Mouse (Mus musculus) thymus, adult 2 months (tissue): Measurements from ENCODE around the gene Clcf1. TPM values are rescaled to one million over a fixed set of nuclear protein-coding genes. Genes with fewer than 3 reads are reported as not detected.

Experiments used
- DNase-seq: peaks from one replicate; pipeline ENCODE4 v3.0.0; 2021
- H3K27ac ChIP-seq: fragments of 200-500 bp; 2 replicates; pipeline ENCODE4 v1.5.1; 2012; ENCODE audit warnings: low read length, control low read depth; ENCODE audit not compliant: control insufficient read depth, insufficient read depth
- H3K27me3 ChIP-seq: fragments of 200-500 bp; 2 replicates; pipeline ENCODE4 v1.6.1; 2012; ENCODE audit warnings: mild to moderate bottlenecking, low read length, moderate library complexity, mixed read lengths; ENCODE audit not compliant: control insufficient read depth, insufficient read depth
- H3K36me3 ChIP-seq: fragments of 200-500 bp; 2 replicates; pipeline ENCODE4 v1.6.1; 2012; ENCODE audit warnings: mild to moderate bottlenecking, low read length, moderate library complexity; ENCODE audit not compliant: control insufficient read depth, insufficient read depth
- H3K4me1 ChIP-seq: fragments of 200-500 bp; replicated peaks from 2 replicates; pipeline ENCODE4 v1.6.1; 2012; ENCODE audit warnings: low read length; ENCODE audit not compliant: control insufficient read depth, insufficient read depth
- H3K4me3 ChIP-seq: fragments of 200-500 bp; 2 replicates; pipeline ENCODE4 v1.5.1; 2012; ENCODE audit warnings: mild to moderate bottlenecking, low read length, control low read depth, moderate library complexity; ENCODE audit not compliant: control insufficient read depth, insufficient read depth
- CTCF ChIP-seq: fragments of 200-500 bp; IDR thresholded peaks from 2 replicates; pipeline ENCODE4 v1.5.1; 2012; ENCODE audit warnings: mild to moderate bottlenecking, control low read depth, low read length, moderate library complexity, borderline replicate concordance; ENCODE audit not compliant: control insufficient read depth, poor library complexity, insufficient read depth; ENCODE audit errors: extremely low read depth
- POLR2A ChIP-seq: fragments of 200-500 bp; IDR thresholded peaks from 2 replicates; pipeline ENCODE4 v1.6.1; 2012; ENCODE audit warnings: mild to moderate bottlenecking, low read length, control low read depth, moderate library complexity; ENCODE audit not compliant: control insufficient read depth, poor library complexity, insufficient read depth; ENCODE audit errors: extremely low read depth
- WGBS: fragments of 180-500 bp; shearing (Covaris S2); methylation state at CpG from one replicate; pipeline ENCODE4 v1.1.7; 2018; 5-methylcytosine and 5-hydroxymethylcytosine counted together
- polyA plus RNA-seq: library from polyadenylated mRNA; depleted of rRNA; stranded (reverse); fragments of >200 nt; gene quantifications from 2 replicates; pipeline ENCODE4 v1.2.3, GENCODE M21; 2012

Gene Clcf1
- polyA plus RNA-seq, 1 experiment: 32.9 TPM

GRCm38 (mm10) chr19:4257216-4257896 lies 43.3 kb downstream of the Clcf1 start:
- peak overlapping the region; percentile 69 for H3K4me3 ChIP-seq
- H3K36me3 ChIP-seq: no peaks in the 10 kb centered on the region
- peaks cover 10% of the 10 kb centered on the region for H3K4me1 ChIP-seq
- under 1% methylated on average over 41 of the region's 41 CpGs for whole genome bisulfite sequencing
- TF ChIP-seq CTCF (peak; percentile 87; the same call in 1 of the 2 replicates), POLR2A (0 out of 2 replicates have a peak, but pooled peaks have one; percentile 9)
- no peak overlapping the region for H3K27ac ChIP-seq
- peak; percentile 90 for DNase-seq
- H3K27me3 ChIP-seq: no peaks in the 10 kb centered on the region

DNA sequence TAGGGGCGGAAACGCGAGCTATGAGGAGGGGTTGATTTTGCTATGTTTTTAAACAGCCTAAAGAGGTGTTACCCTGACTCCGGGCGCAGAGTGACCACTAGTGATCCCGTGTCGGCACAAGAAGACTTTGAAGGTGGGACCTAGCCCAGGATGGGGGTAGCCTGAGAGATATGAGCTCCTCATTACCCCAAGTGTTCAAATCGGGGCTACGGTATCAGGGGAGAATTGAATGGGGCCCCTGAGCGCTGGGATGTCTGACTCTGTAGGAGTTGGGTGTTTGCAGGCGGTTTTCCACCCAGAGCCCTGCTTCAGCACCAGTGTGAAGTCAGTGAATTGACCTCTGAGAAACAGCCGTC lies 43.8 kb downstream of the Clcf1 start:
- Histone ChIP-seq H3K36me3 (no peaks in the 10 kb centered on the region), H3K27me3 (no peaks in the 10 kb centered on the region), H3K4me3 (no peak overlapping the region), H3K27ac (no peak overlapping the region), H3K4me1 (peaks cover 14% of the 10 kb centered on the region)
- TF ChIP-seq CTCF (no peak), POLR2A (no peak)
- DNase-seq: no peak
- WGBS: 57% methylated on average over 12 of the region's 12 CpGs

DNA sequence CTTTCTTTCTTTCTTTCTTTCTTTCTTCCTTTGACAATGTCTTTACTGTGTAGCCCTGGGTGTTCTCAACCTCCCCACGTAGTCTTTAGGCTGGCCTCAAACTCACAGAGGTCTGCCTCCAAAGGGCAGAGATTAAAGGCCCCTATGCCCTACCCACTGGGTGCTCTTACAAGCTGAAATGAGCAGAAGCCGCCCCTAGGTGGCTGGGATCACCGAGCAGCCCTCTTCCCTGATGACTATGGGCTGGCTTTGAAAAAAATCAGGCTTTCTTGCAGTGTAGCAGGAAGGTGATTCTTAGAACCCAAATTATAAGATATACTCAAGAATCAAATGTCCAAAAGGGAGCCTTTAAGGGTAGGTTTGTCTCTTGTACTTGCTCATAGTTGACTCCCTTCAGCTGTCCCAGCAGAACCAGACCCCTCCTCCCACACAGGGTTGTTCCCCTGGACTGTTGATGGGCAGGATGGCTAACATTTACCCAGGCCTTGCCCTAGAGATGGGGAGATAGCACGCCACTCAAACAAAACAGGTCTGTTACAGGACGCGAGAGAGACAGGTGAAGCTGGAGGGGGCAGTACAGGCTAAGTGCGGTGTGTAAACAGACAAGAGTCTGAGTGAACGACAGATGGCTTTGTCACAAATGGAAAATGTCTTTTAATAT lies 47.1 kb downstream of the Clcf1 start:
- WGBS: 65% methylated on average over 8 of the region's 8 CpGs
- no peak overlapping the region for H3K4me3 ChIP-seq
- peaks cover 14% of the 10 kb centered on the region for H3K4me1 ChIP-seq
- H3K36me3 ChIP-seq: no peaks in the 10 kb centered on the region
- DNase-seq: peak; percentile 47
- TF ChIP-seq CTCF: peak; percentile 37; the same call in 1 of the 2 replicates
- TF ChIP-seq POLR2A: no peak
- no peak overlapping the region for H3K27ac ChIP-seq
- no peaks in the 10 kb centered on the region for H3K27me3 ChIP-seq

GRCm38 (mm10) chr19:4262756-4263155 lies 48.7 kb downstream of the Clcf1 start:
- 52% methylated on average over 6 of the region's 6 CpGs for WGBS
- Histone ChIP-seq H3K4me1 (peaks cover 9% of the 10 kb centered on the region), H3K36me3 (no peaks in the 10 kb centered on the region), H3K4me3 (no peak overlapping the region), H3K27ac (no peak overlapping the region), H3K27me3 (no peaks in the 10 kb centered on the region)
- no peak for TF ChIP-seq POLR2A
- DNase-seq: no peak

GRCm38 (mm10) chr19:4263702-4264101 lies 49.7 kb downstream of the Clcf1 start:
- WGBS: 77% methylated on average over 14 of the region's 14 CpGs
- Histone ChIP-seq H3K4me1 (peaks cover 10% of the 10 kb centered on the region), H3K4me3 (no peak overlapping the region), H3K27ac (no peak overlapping the region), H3K36me3 (no peaks in the 10 kb centered on the region), H3K27me3 (no peaks in the 10 kb centered on the region)
- DNase-seq: no peak
- TF ChIP-seq POLR2A (no peak), CTCF (no peak)

DNA sequence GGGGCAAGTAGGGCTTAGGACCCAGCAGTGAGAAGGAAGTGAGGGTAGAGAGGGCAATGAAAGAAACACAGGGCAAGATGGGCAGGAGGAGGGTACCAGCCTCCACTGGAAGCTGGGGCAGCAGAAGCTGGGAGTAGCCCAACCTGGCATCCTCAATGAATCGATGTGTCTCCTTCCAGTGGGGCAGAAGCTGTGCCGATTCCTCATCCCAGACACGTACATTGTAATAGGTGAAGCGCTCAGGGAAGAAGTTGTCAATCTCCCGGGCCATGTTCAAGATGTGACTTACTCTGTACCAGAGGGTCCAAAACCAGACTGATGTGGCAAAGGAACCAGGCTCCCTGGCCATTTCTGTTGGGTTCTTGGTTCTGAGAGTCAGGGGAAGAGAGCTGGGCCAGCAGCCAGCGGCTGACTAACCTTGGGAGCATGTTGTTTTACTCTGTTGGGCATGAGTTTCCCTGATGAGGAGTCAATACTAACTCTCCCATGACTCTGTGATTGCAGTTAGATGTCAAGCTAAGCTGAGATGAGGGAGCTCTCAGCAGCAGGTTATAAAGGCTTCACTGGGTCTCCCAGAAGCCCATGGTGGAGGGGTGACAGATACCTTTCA lies 50.2 kb downstream of the Clcf1 start:
- Histone ChIP-seq H3K4me3 (no peak overlapping the region), H3K36me3 (no peaks in the 10 kb centered on the region), H3K4me1 (peaks cover 16% of the 10 kb centered on the region), H3K27ac (no peak overlapping the region), H3K27me3 (no peaks in the 10 kb centered on the region)
- DNase-seq: no peak
- TF ChIP-seq CTCF: no peak
- TF ChIP-seq POLR2A: no peak
- 98% methylated on average over 6 of the region's 6 CpGs for WGBS
